Mouse (Mus musculus): ENCODE measurements around the gene Prkcb.

DNA sequence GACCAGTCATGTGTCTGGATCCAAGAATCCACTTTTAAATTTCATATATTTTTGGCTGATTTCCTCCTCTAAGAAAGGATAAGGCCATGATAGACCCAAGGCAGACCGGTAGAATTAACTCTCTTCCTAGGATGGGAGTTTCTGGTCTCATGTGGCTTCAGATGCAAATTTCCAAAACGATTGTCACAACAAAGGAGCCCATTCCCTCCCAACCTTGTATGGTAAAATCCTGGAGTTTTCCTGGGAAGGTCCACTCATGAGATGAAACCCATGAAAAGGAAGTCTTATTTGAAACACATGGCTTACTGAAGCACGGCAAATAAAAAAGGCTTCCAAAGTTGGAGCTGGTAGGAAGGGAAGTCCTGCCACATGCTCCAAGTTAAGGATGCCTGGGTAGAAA lies 342.6 kb downstream of the Prkcb start:
- TF ChIP-seq CTCF (IDR thresholded peaks at IDR 0.05; ENCODE audit: borderline replicate concordance, extremely low read depth, insufficient read depth, insufficient read length) (no peak), POLR2A (IDR thresholded peaks at IDR 0.05; ENCODE audit: borderline replicate concordance, extremely low read depth, insufficient read depth, insufficient read length, poor library complexity, severe bottlenecking) (no peak)
